Mouse (Mus musculus) sigmoid colon, adult 10 weeks (tissue): ENCODE data around the gene Lrrn4. TPM values are rescaled to one million over a fixed set of nuclear protein-coding genes. Genes with fewer than 3 reads are reported as not detected.

Experiments used
- polyA plus RNA-seq: library from polyadenylated mRNA; stranded (reverse); fragments of 350-450 nt; fragmentation: Illumina TruSeq; extraction: RNeasy Lipid Tissue Mini Kit (QIAGEN cat#74804); gene quantifications from one replicate; pipeline ENCODE4 v1.2.3, GENCODE M21; 2014; ENCODE audit warnings: low read depth, low replicate concordance

Gene Lrrn4
- 1.9 TPM for polyA plus RNA-seq

DNA sequence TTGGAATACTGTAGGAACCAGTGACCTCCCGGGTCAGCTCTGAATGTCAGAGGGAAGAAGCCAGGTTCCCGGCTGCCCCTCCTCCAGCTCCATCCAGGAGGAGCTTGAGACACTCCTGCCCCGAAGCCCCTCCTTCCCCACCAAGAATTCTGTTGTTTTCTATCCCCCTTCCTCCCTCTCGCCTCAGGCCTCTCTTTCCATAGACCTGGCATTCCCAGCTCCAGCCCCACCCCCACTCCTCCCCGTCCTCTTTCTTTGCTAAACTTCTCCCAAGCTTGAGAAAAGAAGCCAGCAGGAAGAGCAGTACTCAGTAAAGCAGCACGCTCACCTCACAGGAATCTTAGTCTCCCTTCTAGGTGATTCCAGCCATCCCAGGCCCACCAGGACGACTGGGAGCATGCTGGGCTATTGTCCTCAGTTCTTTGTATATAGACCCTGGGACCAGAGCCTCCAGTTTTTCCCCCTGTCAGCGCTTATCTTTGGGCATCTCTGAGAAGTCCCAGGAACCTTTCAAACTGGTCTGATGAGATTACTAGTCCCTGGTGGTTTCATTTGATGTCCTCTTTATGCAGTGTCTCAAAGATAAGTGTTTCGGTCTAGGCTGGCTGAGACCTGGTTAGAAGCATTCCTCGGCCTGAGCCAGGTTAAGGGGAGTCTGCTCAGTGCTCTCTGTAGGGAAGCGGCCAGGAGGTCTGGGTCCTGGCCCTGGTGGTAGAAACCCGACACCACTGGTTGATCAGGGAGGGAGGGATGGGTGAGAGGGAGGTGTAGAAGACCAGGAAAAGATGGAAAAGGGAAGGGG is at the start of gene Lrrn4:
Lrrn4 (minus strand) TSS at position 48 of the 802 bp plus-strand sequence.

DNA sequence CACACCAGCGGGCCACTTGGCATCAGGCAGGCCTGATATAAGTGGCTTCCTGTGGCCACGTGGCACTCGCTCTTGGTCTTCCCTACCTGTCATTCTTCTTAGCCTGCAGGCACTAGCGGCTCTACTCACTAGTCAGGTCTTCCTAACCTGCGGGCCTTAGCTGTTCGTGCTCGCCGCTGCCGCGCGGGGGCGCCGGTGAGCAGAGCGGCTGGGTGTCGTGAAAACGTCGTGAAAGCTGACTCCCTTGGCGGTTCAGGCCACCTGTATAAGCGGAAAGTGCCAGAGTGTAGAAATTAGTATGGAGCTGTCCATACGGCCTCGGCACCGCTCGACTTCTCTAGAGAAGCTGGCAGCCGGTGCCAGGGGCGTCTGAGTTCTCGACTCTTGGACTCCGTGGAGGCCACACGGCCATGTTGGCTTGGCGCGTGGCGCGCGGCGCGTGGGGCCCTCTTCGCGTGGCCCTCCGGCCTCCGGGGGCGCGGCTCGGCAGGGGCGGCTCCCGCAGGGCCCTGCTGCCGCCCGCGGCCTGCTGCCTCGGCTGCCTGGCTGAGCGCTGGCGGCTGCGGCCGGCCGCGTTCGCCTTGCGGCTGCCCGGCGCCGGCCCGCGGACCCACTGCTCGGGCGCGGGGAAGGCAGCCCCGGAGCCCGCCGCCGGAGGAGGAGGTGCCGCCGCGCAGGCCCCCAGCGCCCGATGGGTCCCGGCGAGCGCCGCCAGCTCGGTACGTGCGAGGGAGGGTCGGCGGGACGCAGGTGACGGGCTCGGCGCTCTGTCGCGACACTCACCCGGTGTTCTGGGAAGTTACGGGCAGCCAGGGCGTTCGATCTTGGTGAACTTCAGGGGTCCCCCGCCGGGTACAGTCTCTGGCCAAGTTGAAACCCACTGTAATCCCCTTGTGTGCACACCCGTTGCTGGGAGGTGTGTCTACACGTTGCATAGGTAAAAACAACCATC is 34.0 kb downstream of the Lrrn4 start, which contains the start of gene Crls1:
Crls1 (plus strand) TSS at position 260 of the 952 bp plus-strand sequence.

Other genes starting within 250 kb of the Lrrn4 start
- 3.0 TPM for gene Shld1, start 194.0 kb downstream of the Lrrn4 start, polyA plus RNA-seq
- gene Chgb, start 99.6 kb downstream of the Lrrn4 start, polyA plus RNA-seq: 48.4 TPM
- gene Trmt6, start 64.8 kb downstream of the Lrrn4 start, polyA plus RNA-seq: 35.7 TPM
- 5.5 TPM for gene Mcm8, start 64.8 kb downstream of the Lrrn4 start, polyA plus RNA-seq
- 133 TPM for gene Crls1, start 34.2 kb downstream of the Lrrn4 start, polyA plus RNA-seq
- 39.6 TPM for gene Fermt1, start 65.0 kb upstream of the Lrrn4 start, polyA plus RNA-seq